10 mouse cellular contexts compared by ENCODE assay signal in genomic region chr14:48709371-48710061, GRCm38 (mm10). TPM values are rescaled to one million over a fixed set of nuclear protein-coding genes. Genes with fewer than 3 reads are reported as not detected.
A peak's percentile ranks its signal among the peaks of the same experiment; 100 is the strongest.
DNase-seq lines count a peak whose midpoint lies in the region; ATAC-seq and TF ChIP-seq lines count a peak whose summit lies in the region.
"Had no signal": no experiment of that assay in that cellular context is flagged by ENCODE, and none has a peak within 500 bp of the region (broad histone marks: within the 10 kb centered on the region; RNA-seq: fewer than 3 reads in every experiment).

No protein-coding gene starts in this region.

- TF ChIP-seq POLR2A in cerebellum, adult 2 months (IDR thresholded peaks at IDR 0.05; ENCODE audit: borderline replicate concordance, insufficient read depth, low read length): no peak

- 2% methylated on average over 20 of the region's 20 CpGs for WGBS in heart, embryonic 11.5 days (ENCODE audit: insufficient replicate concordance)
- WGBS in cerebellum, adult 2 months: 10% methylated on average over 20 of the region's 20 CpGs
- 7% methylated on average over 20 of the region's 20 CpGs for WGBS in liver, embryonic 16.5 days (ENCODE audit: insufficient replicate concordance)
- WGBS in stomach, embryonic 14.5 days: 4% methylated on average over 20 of the region's 20 CpGs

- H3K9me3 ChIP-seq in heart, embryonic 11.5 days (replicated peaks; ENCODE audit: control insufficient read depth, low read length): no peaks in the 10 kb centered on the region
- H3K9me3 ChIP-seq in liver, embryonic 16.5 days (replicated peaks; ENCODE audit: control insufficient read depth, low read length): no peaks in the 10 kb centered on the region
- no peaks in the 10 kb centered on the region for H3K9me3 ChIP-seq in stomach, embryonic 14.5 days (ENCODE audit: control insufficient read depth, low read depth, low read length)

- H3K36me3 ChIP-seq in heart, embryonic 11.5 days (ENCODE audit: control insufficient read depth, insufficient read depth, low read length): no peaks in the 10 kb centered on the region
- H3K36me3 ChIP-seq in liver, embryonic 16.5 days (ENCODE audit: control insufficient read depth, insufficient read depth): no peaks in the 10 kb centered on the region
- H3K36me3 ChIP-seq in stomach, embryonic 14.5 days (ENCODE audit: control insufficient read depth, insufficient read depth, low read length): no peaks in the 10 kb centered on the region

- no peak overlapping the region for H3K27ac ChIP-seq in heart, embryonic 11.5 days (ENCODE audit: low read depth, low read length)
- H3K27ac ChIP-seq in cerebellum, adult 2 months (ENCODE audit: insufficient read depth, low read length): no peak overlapping the region
- H3K27ac ChIP-seq in liver, embryonic 16.5 days (ENCODE audit: low read length): no peak overlapping the region
- H3K27ac ChIP-seq in stomach, embryonic 14.5 days (ENCODE audit: low read length): no peak overlapping the region

- no peak for ATAC-seq in heart, embryonic 11.5 days (replicated peaks; ENCODE audit: insufficient number of reproducible peaks, low FRiP score, low TSS enrichment)
- peak; percentile 73; the same call in 1 of the 2 replicates for ATAC-seq in liver, embryonic 16.5 days (ENCODE audit: low read depth)
- ATAC-seq in stomach, embryonic 14.5 days (ENCODE audit: insufficient number of reproducible peaks, insufficient read depth, low FRiP score, low read depth): peak; percentile 67; the same call in 1 of the 2 replicates
- no peak for ATAC-seq in erythroblast, adult 5-6 weeks (replicated peaks; ENCODE audit: low FRiP score, poor library complexity, severe bottlenecking)

- no peak for TF ChIP-seq CTCF in cerebellum, adult 2 months (IDR thresholded peaks at IDR 0.05; ENCODE audit: borderline replicate concordance, insufficient read depth, low read depth, low read length)

- no peak for DNase-seq in heart, adult 9 months (ENCODE audit: low spot score in 2 of 2)
- peak; percentile 50 to 61 for DNase-seq in cerebellum, adult 2 months
- peak; percentile 43 for DNase-seq in forelimb bud, embryonic 11.5 days (ENCODE audit: low read depth, low spot score)
- peak; percentile 5 for DNase-seq in kidney, postnatal 14 days

- H3K9ac ChIP-seq in heart, embryonic 11.5 days (ENCODE audit: low read depth, low read length): no peak overlapping the region
- H3K9ac ChIP-seq in liver, embryonic 16.5 days (ENCODE audit: low read depth, low read length): no peak overlapping the region
- H3K9ac ChIP-seq in stomach, embryonic 14.5 days (replicated peaks; ENCODE audit: low read depth, low read length): no peak overlapping the region

- peaks cover 9% of the 10 kb centered on the region for H3K27me3 ChIP-seq in heart, embryonic 11.5 days (ENCODE audit: control insufficient read depth, insufficient read depth, low read length)
- H3K27me3 ChIP-seq in cerebellum, adult 2 months (ENCODE audit: control insufficient read depth, insufficient read depth, low read length): no peaks in the 10 kb centered on the region; the same call in 1 of the 2 replicates
- H3K27me3 ChIP-seq in liver, embryonic 16.5 days (ENCODE audit: control insufficient read depth, insufficient read depth, low read depth, low read length): peaks cover 5% of the 10 kb centered on the region; the same call in 1 of the 2 replicates
- peaks cover 11% of the 10 kb centered on the region; the same call in 1 of the 2 replicates for H3K27me3 ChIP-seq in stomach, embryonic 14.5 days (ENCODE audit: control insufficient read depth, insufficient read depth, low read length)

- H3K4me1 ChIP-seq in heart, embryonic 11.5 days (ENCODE audit: control insufficient read depth, insufficient read depth, low read length): no peaks in the 10 kb centered on the region
- H3K4me1 ChIP-seq in cerebellum, adult 2 months (ENCODE audit: control insufficient read depth, insufficient read depth, low read length): peaks cover 4% of the 10 kb centered on the region; the same call in 1 of the 2 replicates
- no peaks in the 10 kb centered on the region for H3K4me1 ChIP-seq in liver, embryonic 16.5 days (ENCODE audit: control insufficient read depth, low read depth, low read length)
- no peaks in the 10 kb centered on the region for H3K4me1 ChIP-seq in stomach, embryonic 14.5 days (ENCODE audit: control insufficient read depth, insufficient read depth, low read length)

- peak overlapping the region; percentile 64 for H3K4me2 ChIP-seq in heart, embryonic 11.5 days
- peak overlapping the region; percentile 40 for H3K4me2 ChIP-seq in liver, embryonic 16.5 days (ENCODE audit: low read depth, low read length)
- peak overlapping the region; percentile 27; the same call in 1 of the 2 replicates for H3K4me2 ChIP-seq in stomach, embryonic 14.5 days (replicated peaks; ENCODE audit: low read depth, low read length)

- H3K4me3 ChIP-seq in heart, embryonic 11.5 days (ENCODE audit: low read depth, low read length): peak overlapping the region; percentile 42
- peak overlapping the region; percentile 69 for H3K4me3 ChIP-seq in cerebellum, adult 2 months (replicated peaks; ENCODE audit: insufficient read depth, low read depth, low read length)
- peak overlapping the region; percentile 41 for H3K4me3 ChIP-seq in liver, embryonic 16.5 days (ENCODE audit: low read depth, low read length)
- peak overlapping the region; percentile 13; the same call in 1 of the 2 replicates for H3K4me3 ChIP-seq in stomach, embryonic 14.5 days (ENCODE audit: low read depth, low read length)

RNA-seq across cellular contexts. Expression of gene Otx2, which starts 35.9 kb away (rescaled TPM):
- polyA plus RNA-seq in heart, embryonic 11.5 days (2014; fragmentation: Nextera tagmentation; extraction: Ambion mirVana): 0.52 TPM in 1 of 2 replicates, not detected in the other
- polyA plus RNA-seq in cerebellum, adult 2 months (2012; rRNA removed): 9.9 and 13.8 TPM in 2 replicates
- polyA plus RNA-seq in liver, embryonic 16.5 days (2015; fragmentation: Nextera tagmentation; extraction: Ambion mirVana): not detected in 2 replicates
- not detected in 2 replicates for polyA plus RNA-seq in stomach, embryonic 14.5 days (2014; fragmentation: Nextera tagmentation; extraction: Ambion mirVana)
- not detected in 2 replicates for total RNA-seq in erythroblast, adult 5-6 weeks (2015; ENCODE audit: low replicate concordance)
- not detected in 2 replicates for total RNA-seq in erythroblast, adult 5-6 weeks (2017; ENCODE audit: low replicate concordance)
- total RNA-seq: hematopoietic stem cell, adult 5-6 weeks had no signal
- polyA plus RNA-seq: testis, adult 2 months had no signal

Comparison
In these comparisons a context has a peak if more than half of its experiments do, and no peak if none do; other contexts are left out.
1. ATAC-seq: peak in liver, embryonic 16.5 days (single experiment) and stomach, embryonic 14.5 days (single experiment); none in heart, embryonic 11.5 days (single experiment) and erythroblast, adult 5-6 weeks (single experiment).
2. H3K4me3 ChIP-seq: peak in every context shown above with its lines; median percentile 69 in cerebellum, adult 2 months; 42 in heart, embryonic 11.5 days; 41 in liver, embryonic 16.5 days; 13 in stomach, embryonic 14.5 days.
3. DNase-seq: peak in cerebellum, adult 2 months (2 of 2), forelimb bud, embryonic 11.5 days (single experiment) and kidney, postnatal 14 days (single experiment); none in heart, adult 9 months (0 of 2).
4. Peak in every context shown above with its lines, with median percentiles within 50 percentile points of each other: H3K4me2 ChIP-seq.